Mouse (Mus musculus) B cell, adult (primary cell): ENCODE results near the gene Ugt2b5. TPM values are rescaled to one million over a fixed set of nuclear protein-coding genes. Genes with fewer than 3 reads are reported as not detected.

Source experiments
- total RNA-seq: library from RNA; stranded (reverse); gene quantifications from 4 replicates; pipeline ENCODE4 v1.2.4, GENCODE M21; 2023; ENCODE audit not compliant: inconsistent age

The Ugt2b5 gene
- total RNA-seq = not detected in 4 replicates

DNA sequence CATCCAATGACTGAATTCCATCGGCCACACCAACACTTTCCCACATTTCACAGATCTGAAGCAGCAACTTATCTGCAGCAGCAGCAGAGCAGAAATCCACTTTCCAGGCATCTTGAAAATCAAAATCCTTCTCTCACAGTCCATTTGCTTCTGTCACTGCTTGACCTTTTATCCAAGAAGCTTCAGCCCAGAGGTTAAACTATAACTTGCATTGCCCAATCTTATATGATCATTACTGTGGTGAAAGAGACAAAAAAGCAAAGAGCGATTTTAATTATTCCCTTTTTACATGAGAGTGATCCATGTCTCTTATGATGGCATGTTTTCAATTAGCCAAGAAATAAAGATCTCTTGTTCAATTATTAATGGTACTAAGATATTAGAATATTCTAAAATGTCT is at the start of gene Ugt2b5:
Ugt2b5 (minus strand) TSS at position 123 of the 400 bp plus-strand sequence.

GRCm38 (mm10) chr5:87092346-87093027 is 47.6 kb downstream of the Ugt2b5 start, which contains the start of gene Ugt2b36:
Ugt2b36 (minus strand) TSS chr5:87092555.

Other genes starting within 250 kb of the Ugt2b5 start
- not detected in 4 replicates for gene Ugt2b34, start 233.4 kb downstream of the Ugt2b5 start, total RNA-seq
- not detected in 4 replicates for gene Ugt2b1, start 213.8 kb downstream of the Ugt2b5 start, total RNA-seq
- not detected in 4 replicates for gene Ugt2b35, start 139.5 kb downstream of the Ugt2b5 start, total RNA-seq
- gene Ugt2b36, start 47.8 kb downstream of the Ugt2b5 start, total RNA-seq = not detected in 4 replicates
- gene Ugt2b37, start 114.5 kb upstream of the Ugt2b5 start, total RNA-seq = not detected in 4 replicates
- not detected in 4 replicates for gene Ugt2a3, start 196.9 kb upstream of the Ugt2b5 start, total RNA-seq